Mouse (Mus musculus) limb, embryonic 14.5 days (tissue): ENCODE measurements around the gene Secisbp2l. TPM values are rescaled to one million over a fixed set of nuclear protein-coding genes. Genes with fewer than 3 reads are reported as not detected.

Source experiments
- ATAC-seq: fragments of 200-750 bp; cut with Nextera tagmentation; 2 replicates; pipeline ENCODE4 v1.8.0; 2017; ENCODE audit warnings: low read depth, moderate number of reproducible peaks, moderate TSS enrichment; ENCODE audit not compliant: low FRiP score
- DNase-seq: peaks from one replicate; pipeline ENCODE4 v3.0.0-alpha.2; 2015; ENCODE audit warnings: low spot score
- H3K27ac ChIP-seq: fragments of 300-500 bp; sonication (generic); replicated peaks from 2 replicates; pipeline ENCODE4 v1.5.1; 2014; ENCODE audit warnings: low read depth, mild to moderate bottlenecking, low read length, moderate library complexity, mixed read lengths
- H3K27me3 ChIP-seq: fragments of 300-500 bp; sonication (generic); 2 replicates; pipeline ENCODE4 v1.6.1; 2014; ENCODE audit warnings: low read length, mixed read lengths; ENCODE audit not compliant: control insufficient read depth, insufficient read depth
- H3K36me3 ChIP-seq: fragments of 300-500 bp; sonication (generic); 2 replicates; pipeline ENCODE4 v1.6.1; 2014; ENCODE audit warnings: mild to moderate bottlenecking, low read length, moderate library complexity, mixed read lengths; ENCODE audit not compliant: control insufficient read depth, insufficient read depth
- H3K4me1 ChIP-seq: fragments of 300-500 bp; sonication (generic); 2 replicates; pipeline ENCODE4 v1.6.1; 2014; ENCODE audit warnings: antibody characterized with exemption, low read length, mixed read lengths; ENCODE audit not compliant: control insufficient read depth, insufficient read depth
- H3K4me2 ChIP-seq: fragments of 300-500 bp; sonication (generic); replicated peaks from 2 replicates; pipeline ENCODE4 v1.6.1; 2014; ENCODE audit warnings: low read depth, mild to moderate bottlenecking, low read length, moderate library complexity; ENCODE audit not compliant: severe bottlenecking
- H3K4me3 ChIP-seq: fragments of 300-500 bp; sonication (generic); replicated peaks from 2 replicates; pipeline ENCODE4 v1.5.1; 2014; ENCODE audit warnings: low read length
- H3K9ac ChIP-seq: fragments of 300-500 bp; sonication (generic); 2 replicates; pipeline ENCODE4 v1.6.1; 2014; ENCODE audit warnings: mild to moderate bottlenecking, low read depth, low read length, moderate library complexity; ENCODE audit not compliant: severe bottlenecking
- H3K9me3 ChIP-seq: fragments of 300-500 bp; sonication (generic); 2 replicates; pipeline ENCODE4 v1.6.1; 2016; ENCODE audit warnings: low read length; ENCODE audit not compliant: control insufficient read depth
- POLR2A ChIP-seq: fragments of 200-500 bp; IDR thresholded peaks from 2 replicates; pipeline ENCODE4 v1.8.0; 2012; ENCODE audit warnings: inconsistent platforms, mild to moderate bottlenecking, moderate library complexity, borderline replicate concordance; ENCODE audit not compliant: insufficient read depth, insufficient read length; ENCODE audit errors: extremely low read depth
- WGBS: fragments of 180-500 bp; shearing (Covaris S2); extraction: QIAGEN DNeasy Blood & Tissue Kit; methylation state at CpG from one replicate; pipeline ENCODE4 v1.1.7; 2014; 5-methylcytosine and 5-hydroxymethylcytosine counted together
- polyA plus RNA-seq, 2 experiments: library from polyadenylated mRNA; depleted of rRNA in 1 of 2; stranded (reverse) in 1 of 2; unstranded in 1 of 2; fragments of >200 nt; fragmentation: Nextera tagmentation in 1 of 2; extraction: Ambion mirVana in 1 of 2; gene quantifications; 2 replicates each; pipeline versions ENCODE4 v1.2.1 to v1.2.3; 2012 to 2014

Secisbp2l gene
- polyA plus RNA-seq, 2 experiments: 14.5 to 22.6 TPM

DNA sequence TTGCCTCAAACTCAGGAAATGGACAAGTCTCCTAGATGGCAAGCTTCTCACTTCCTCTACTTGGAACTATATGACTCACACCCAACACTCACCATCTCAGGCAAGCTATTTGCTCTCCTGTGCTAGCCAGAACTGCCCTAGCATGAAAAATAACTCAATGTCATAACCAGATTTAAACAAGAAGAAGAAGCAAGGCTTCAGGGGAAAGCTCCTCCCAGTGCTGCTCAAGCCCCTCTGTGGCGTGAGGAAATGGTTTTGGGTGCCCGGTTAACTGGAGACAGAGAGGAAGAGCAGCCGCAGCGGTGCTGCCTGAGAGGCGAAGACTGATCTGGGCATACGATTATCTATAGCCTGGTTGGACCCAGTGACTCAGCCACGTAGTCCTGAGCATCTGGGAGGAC lies 8.8 kb upstream of the Secisbp2l start:
- no peak for TF ChIP-seq POLR2A
- DNase-seq (no peak), ATAC-seq (no peak)
- no peaks in the 10 kb centered on the region for H3K36me3 ChIP-seq
- no peak overlapping the region for H3K27ac ChIP-seq
- H3K4me3 ChIP-seq: no peak overlapping the region
- H3K4me2 ChIP-seq: no peak overlapping the region
- 69% methylated on average over 7 of the region's 7 CpGs for WGBS
- H3K9ac ChIP-seq: no peak overlapping the region
- H3K4me1 ChIP-seq: no peaks in the 10 kb centered on the region
- H3K27me3 ChIP-seq: no peaks in the 10 kb centered on the region
- H3K9me3 ChIP-seq: no peaks in the 10 kb centered on the region

DNA sequence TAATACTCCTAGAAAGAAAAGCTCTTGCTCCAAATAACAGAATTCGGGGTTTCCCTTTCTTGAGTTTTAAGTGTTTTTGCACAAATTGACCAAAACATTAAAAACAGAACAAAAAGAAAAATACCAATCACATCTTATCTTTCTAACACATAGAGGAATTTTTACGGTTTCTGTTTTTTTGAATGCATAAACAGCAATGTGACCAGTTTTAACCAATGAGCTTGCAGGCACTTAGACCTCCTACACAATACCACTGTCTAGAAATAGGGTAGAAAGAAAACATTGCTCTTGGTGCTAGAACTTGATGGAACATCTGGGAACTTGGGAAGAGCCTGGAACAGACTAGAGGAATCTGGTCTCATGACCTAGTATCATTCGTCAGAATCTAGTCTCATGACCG lies 7.6 kb upstream of the Secisbp2l start:
- Histone ChIP-seq H3K36me3 (no peaks in the 10 kb centered on the region), H3K4me3 (no peak overlapping the region), H3K9me3 (no peaks in the 10 kb centered on the region), H3K4me1 (no peaks in the 10 kb centered on the region), H3K27ac (no peak overlapping the region), H3K27me3 (no peaks in the 10 kb centered on the region), H3K4me2 (no peak overlapping the region), H3K9ac (no peak overlapping the region)
- DNase-seq (no peak), ATAC-seq (no peak)
- 89% methylated on average over 4 of the region's 4 CpGs for WGBS
- TF ChIP-seq POLR2A: no peak

DNA sequence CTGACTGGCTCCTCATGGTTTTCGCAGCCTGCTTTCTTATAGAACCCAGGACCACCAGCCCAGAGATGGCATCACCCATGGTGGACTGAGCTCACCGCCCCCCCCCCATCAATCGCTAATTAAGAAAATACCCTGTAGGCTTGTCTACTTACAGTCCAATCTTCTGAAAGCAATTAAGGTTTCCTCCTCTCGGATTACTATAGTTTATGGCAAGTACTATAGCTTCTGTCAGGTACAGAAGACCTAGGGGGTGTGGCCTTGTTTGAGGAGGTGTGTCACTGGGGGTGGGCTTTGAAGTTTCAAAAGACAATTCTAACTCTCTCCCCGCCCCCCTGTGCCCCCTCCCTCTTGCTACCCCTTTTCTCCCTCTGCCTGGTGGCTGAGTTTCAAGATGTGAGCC lies 6.6 kb upstream of the Secisbp2l start:
- no peak for ATAC-seq
- Histone ChIP-seq H3K4me1 (no peaks in the 10 kb centered on the region), H3K4me2 (no peak overlapping the region), H3K4me3 (no peak overlapping the region), H3K27ac (no peak overlapping the region), H3K9me3 (no peaks in the 10 kb centered on the region), H3K27me3 (no peaks in the 10 kb centered on the region), H3K36me3 (no peaks in the 10 kb centered on the region), H3K9ac (no peak overlapping the region)
- 51% methylated on average over 5 of the region's 5 CpGs for WGBS
- no peak for TF ChIP-seq POLR2A
- DNase-seq: no peak

DNA sequence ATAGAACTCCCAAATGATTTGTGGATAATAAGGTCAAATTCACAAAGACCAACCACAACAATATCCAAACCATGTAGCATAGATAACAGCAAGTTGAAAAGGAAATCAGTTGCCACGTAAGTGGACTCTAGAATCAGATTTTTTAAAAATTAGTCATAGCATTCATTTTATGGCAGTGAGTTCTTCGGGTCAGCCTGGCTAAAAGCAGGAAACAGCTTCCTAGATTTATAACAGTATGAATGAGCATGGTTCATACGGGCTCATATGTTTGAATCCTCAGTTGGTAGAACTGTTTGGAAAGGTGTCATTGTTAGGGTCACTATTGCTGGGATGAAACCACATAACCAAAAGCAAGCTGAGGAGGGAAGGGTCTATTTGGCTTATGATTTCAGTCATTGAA lies 6.1 kb upstream of the Secisbp2l start:
- Histone ChIP-seq H3K9me3 (no peaks in the 10 kb centered on the region), H3K27ac (no peak overlapping the region), H3K4me3 (no peak overlapping the region), H3K27me3 (no peaks in the 10 kb centered on the region), H3K4me2 (no peak overlapping the region), H3K9ac (no peak overlapping the region), H3K36me3 (no peaks in the 10 kb centered on the region), H3K4me1 (no peaks in the 10 kb centered on the region)
- WGBS: 73% methylated on average over 3 of the region's 3 CpGs
- ATAC-seq: no peak
- no peak for TF ChIP-seq POLR2A
- DNase-seq: no peak

DNA sequence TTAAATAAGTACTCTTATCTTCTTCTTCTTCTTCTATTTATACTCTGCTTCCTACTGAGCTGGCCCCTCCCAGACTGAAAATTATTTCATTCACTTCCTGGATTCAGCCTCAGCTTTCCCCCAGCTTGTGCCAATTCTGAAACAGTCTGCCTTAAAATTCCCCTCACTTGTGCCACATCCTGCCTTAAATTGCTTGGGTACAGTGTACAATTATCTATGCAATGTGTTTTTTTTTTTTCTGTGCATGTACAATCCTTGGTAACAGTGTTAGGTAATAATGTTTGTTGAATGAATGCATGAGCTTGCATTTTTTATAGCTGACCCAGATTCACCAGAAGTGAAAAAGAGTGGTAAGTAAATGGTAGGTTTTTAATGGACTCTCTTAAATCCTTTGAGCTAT lies 5.7 kb upstream of the Secisbp2l start:
- H3K27ac ChIP-seq: no peak overlapping the region
- no peaks in the 10 kb centered on the region for H3K27me3 ChIP-seq
- no peaks in the 10 kb centered on the region for H3K9me3 ChIP-seq
- H3K4me3 ChIP-seq: no peak overlapping the region
- no peak overlapping the region for H3K4me2 ChIP-seq
- no peak for ATAC-seq
- no peaks in the 10 kb centered on the region for H3K36me3 ChIP-seq
- no peak overlapping the region for H3K9ac ChIP-seq
- no peak for DNase-seq
- no peak for TF ChIP-seq POLR2A
- no peaks in the 10 kb centered on the region for H3K4me1 ChIP-seq

DNA sequence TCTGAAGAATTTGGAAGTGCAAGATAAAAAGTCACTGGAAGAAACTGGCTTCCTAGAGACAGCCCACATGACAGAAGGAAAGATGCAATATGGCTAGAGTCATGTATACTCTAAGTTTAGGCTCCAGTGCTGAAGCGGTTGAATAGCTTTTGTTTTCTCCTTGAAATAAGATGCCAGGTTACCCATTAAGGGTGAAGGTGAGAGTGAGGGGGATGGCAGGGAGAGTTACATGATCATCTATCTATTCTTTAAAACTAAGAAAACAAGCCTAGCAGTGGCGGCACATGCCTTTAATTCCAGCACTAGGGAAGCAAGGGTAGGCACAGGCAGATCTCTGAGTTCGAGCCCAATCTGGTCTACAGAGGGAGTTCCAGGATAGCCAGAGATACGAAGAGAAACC lies 2.4 kb upstream of the Secisbp2l start:
- no peak overlapping the region for H3K9ac ChIP-seq
- ATAC-seq (no peak), DNase-seq (no peak)
- no peak overlapping the region for H3K4me3 ChIP-seq
- H3K4me2 ChIP-seq: no peak overlapping the region
- no peaks in the 10 kb centered on the region for H3K27me3 ChIP-seq
- H3K9me3 ChIP-seq: no peaks in the 10 kb centered on the region
- no peak for TF ChIP-seq POLR2A
- WGBS: 75% methylated on average over 4 of the region's 4 CpGs
- no peak overlapping the region for H3K27ac ChIP-seq
- H3K4me1 ChIP-seq: peaks cover 9% of the 10 kb centered on the region
- H3K36me3 ChIP-seq: no peaks in the 10 kb centered on the region
